Mouse (Mus musculus) forebrain, embryonic 14.5 days (tissue): ENCODE measurements around the gene Carmil1. TPM values are rescaled to one million over a fixed set of nuclear protein-coding genes. Genes with fewer than 3 reads are reported as not detected.
A peak's percentile ranks its signal among the peaks of the same experiment; 100 is the strongest.

Experiments used
- ATAC-seq: fragments of 200-750 bp; cut with Nextera tagmentation; 2 replicates; pipeline ENCODE4 v1.8.0; 2017; ENCODE audit warnings: mild to moderate bottlenecking, moderate library complexity
- DNase-seq: peaks from one replicate; pipeline ENCODE4 v3.0.0-alpha.2; 2015; ENCODE audit warnings: low spot score
- H3K27ac ChIP-seq: fragments of 300-500 bp; sonication (generic); 2 replicates; pipeline ENCODE4 v1.5.1; 2014; ENCODE audit warnings: low read depth, mild to moderate bottlenecking, control low read depth, low read length, moderate library complexity
- H3K27me3 ChIP-seq: fragments of 300-500 bp; sonication (generic); replicated peaks from 2 replicates; pipeline ENCODE4 v1.6.1; 2014; ENCODE audit warnings: low read length, control low read depth, mixed read lengths; ENCODE audit not compliant: control insufficient read depth, insufficient read depth
- H3K36me3 ChIP-seq: fragments of 300-500 bp; sonication (generic); 2 replicates; pipeline ENCODE4 v1.6.1; 2014; ENCODE audit warnings: low read length, control low read depth; ENCODE audit not compliant: control insufficient read depth, insufficient read depth
- H3K4me1 ChIP-seq: fragments of 300-500 bp; sonication (generic); 2 replicates; pipeline ENCODE4 v1.6.1; 2014; ENCODE audit warnings: antibody characterized with exemption, low read length, control low read depth; ENCODE audit not compliant: control insufficient read depth, insufficient read depth
- H3K4me2 ChIP-seq: fragments of 300-500 bp; sonication (generic); 2 replicates; pipeline ENCODE4 v1.6.1; 2014; ENCODE audit warnings: mild to moderate bottlenecking, control low read depth, low read length
- H3K4me3 ChIP-seq: fragments of 300-500 bp; sonication (generic); 2 replicates; pipeline ENCODE4 v1.5.1; 2014; ENCODE audit warnings: low read depth, low read length, control low read depth
- H3K9ac ChIP-seq: fragments of 300-500 bp; sonication (generic); 2 replicates; pipeline ENCODE4 v1.6.1; 2014; ENCODE audit warnings: mild to moderate bottlenecking, low read length, control low read depth, moderate library complexity
- H3K9me3 ChIP-seq: fragments of 300-500 bp; sonication (generic); replicated peaks from 2 replicates; pipeline ENCODE4 v1.6.1; 2016; ENCODE audit warnings: low read length, control low read depth, mixed read lengths; ENCODE audit not compliant: control insufficient read depth
- WGBS: fragments of 180-500 bp; shearing (Covaris S2); extraction: QIAGEN DNeasy Blood & Tissue Kit; methylation state at CpG from one replicate; pipeline ENCODE4 v1.1.7; 2014; 5-methylcytosine and 5-hydroxymethylcytosine counted together
- polyA plus RNA-seq: library from polyadenylated mRNA; unstranded; fragments of >200 nt; fragmentation: Nextera tagmentation; extraction: Ambion mirVana; gene quantifications from 2 replicates; pipeline ENCODE4 v1.2.1, GENCODE M21; 2014

The Carmil1 gene
- polyA plus RNA-seq, 1 experiment from 2014 or later: 14.5 TPM

- DNase-seq (no peak), ATAC-seq (no peak)
- H3K27ac ChIP-seq: no peak overlapping the region
- H3K36me3 ChIP-seq: no peaks in the 10 kb centered on the region
- H3K4me2 ChIP-seq: no peak overlapping the region
- H3K9ac ChIP-seq: no peak overlapping the region
- 91% methylated on average over 5 of the region's 5 CpGs for WGBS
- no peaks in the 10 kb centered on the region for H3K9me3 ChIP-seq
- no peaks in the 10 kb centered on the region for H3K27me3 ChIP-seq
- H3K4me1 ChIP-seq: peaks cover 4% of the 10 kb centered on the region; the same call in 1 of the 2 replicates
- no peak overlapping the region for H3K4me3 ChIP-seq
Measured at GRCm38 (mm10) chr13:24264760-24265159, 15.8 kb downstream of the Carmil1 start.

GRCm38 (mm10) chr13:24263560-24263959, 17.0 kb downstream of the Carmil1 start:
- 94% methylated on average over 4 of the region's 4 CpGs for WGBS
- Histone ChIP-seq H3K4me1 (peaks cover 4% of the 10 kb centered on the region; the same call in 1 of the 2 replicates), H3K36me3 (no peaks in the 10 kb centered on the region), H3K9ac (no peak overlapping the region), H3K27ac (no peak overlapping the region), H3K4me3 (no peak overlapping the region), H3K27me3 (no peaks in the 10 kb centered on the region), H3K9me3 (no peaks in the 10 kb centered on the region), H3K4me2 (no peak overlapping the region)
- ATAC-seq (no peak), DNase-seq (no peak)

DNA sequence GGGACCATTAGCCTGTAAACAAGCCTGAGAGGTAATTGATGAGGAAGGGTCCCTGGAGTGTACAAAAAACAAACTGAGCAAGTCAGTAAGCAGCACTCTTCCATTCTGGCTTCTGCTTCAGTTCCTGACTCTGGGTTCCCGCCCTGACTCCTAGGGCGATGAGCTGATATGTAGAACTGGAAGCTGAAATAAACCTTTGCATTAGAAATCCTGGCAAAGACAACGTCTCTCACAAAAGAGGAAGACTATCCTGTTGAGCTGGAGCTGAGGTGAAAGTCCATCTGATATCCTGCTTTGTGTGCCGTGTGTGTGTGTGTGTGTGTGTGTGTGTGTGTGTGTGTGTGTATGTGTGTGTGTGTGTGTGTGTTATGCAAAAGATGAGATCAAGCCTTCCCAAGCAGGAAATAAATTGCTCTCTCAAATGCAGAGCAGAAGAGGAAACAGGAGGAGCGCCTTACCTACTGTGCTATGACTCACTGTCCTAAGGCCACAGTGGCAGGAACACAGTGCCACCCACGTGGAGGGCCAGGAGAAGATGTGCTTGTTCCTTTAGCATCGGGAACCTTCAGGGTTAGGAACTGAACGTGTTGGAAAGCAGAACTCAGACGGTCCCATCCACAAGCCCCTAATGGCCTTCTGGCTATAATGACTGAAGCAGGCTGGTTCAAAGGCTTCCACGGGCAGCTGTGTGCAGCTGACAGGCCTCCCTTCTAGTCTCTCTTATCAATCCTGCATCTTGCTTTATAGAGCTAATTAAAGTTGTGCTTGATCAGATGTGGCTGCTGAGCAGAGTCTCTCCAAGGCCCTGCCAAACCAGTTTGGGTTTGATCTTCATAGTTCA, 19.6 kb downstream of the Carmil1 start:
- H3K4me1 ChIP-seq: no peaks in the 10 kb centered on the region
- H3K27ac ChIP-seq: no peak overlapping the region
- no peaks in the 10 kb centered on the region for H3K36me3 ChIP-seq
- ATAC-seq (no peak), DNase-seq (no peak)
- no peaks in the 10 kb centered on the region for H3K9me3 ChIP-seq
- no peak overlapping the region for H3K4me2 ChIP-seq
- H3K4me3 ChIP-seq: no peak overlapping the region
- no peak overlapping the region for H3K9ac ChIP-seq
- H3K27me3 ChIP-seq: no peaks in the 10 kb centered on the region
- 82% methylated on average over 10 of the region's 10 CpGs for WGBS

DNA sequence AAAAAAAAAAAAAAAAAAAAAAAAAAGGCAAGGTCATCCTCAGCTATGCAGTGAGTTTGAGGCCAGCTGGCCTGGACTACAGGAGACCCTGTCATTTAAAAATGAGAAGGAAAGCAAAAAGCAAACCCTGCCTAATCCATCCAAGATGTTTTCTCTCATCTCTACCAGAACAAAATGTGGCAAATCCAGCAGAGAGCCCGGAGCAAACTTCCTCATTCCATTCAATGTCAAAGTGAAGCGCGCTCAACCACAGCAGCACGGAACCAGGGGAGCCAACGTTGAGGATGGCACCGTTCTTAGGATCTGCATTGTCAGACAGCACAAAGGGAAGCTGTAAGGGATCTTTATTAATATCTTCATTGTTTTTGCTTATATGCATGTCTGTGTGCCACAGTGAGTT, 22.8 kb downstream of the Carmil1 start:
- WGBS: 92% methylated on average over 6 of the region's 6 CpGs
- H3K4me1 ChIP-seq: no peaks in the 10 kb centered on the region
- ATAC-seq (no peak), DNase-seq (no peak)
- H3K36me3 ChIP-seq: no peaks in the 10 kb centered on the region
- H3K27me3 ChIP-seq: no peaks in the 10 kb centered on the region
- no peak overlapping the region for H3K4me3 ChIP-seq
- no peak overlapping the region for H3K4me2 ChIP-seq
- no peaks in the 10 kb centered on the region for H3K9me3 ChIP-seq
- H3K9ac ChIP-seq: no peak overlapping the region
- H3K27ac ChIP-seq: no peak overlapping the region

DNA sequence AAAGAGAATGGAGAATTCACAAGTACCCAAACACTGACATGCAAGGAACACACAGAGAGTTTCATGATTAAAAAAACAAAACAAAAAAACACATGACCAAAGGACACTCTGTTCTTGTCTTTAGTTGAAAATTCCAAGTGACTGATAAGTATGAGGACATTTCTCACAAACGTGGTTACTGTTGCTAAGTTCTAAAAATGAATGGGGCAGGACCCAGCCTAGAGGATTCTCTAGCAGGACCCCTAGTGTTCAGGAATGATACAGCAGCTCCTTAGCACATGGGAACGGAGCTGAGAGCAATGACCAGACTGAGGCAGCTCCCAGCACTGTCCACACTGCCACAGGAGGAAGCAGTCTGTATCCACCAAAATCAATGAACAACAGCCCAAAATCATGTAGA, 26.6 kb downstream of the Carmil1 start:
- peak; percentile 45 for DNase-seq
- H3K36me3 ChIP-seq: no peaks in the 10 kb centered on the region
- WGBS: 31% methylated on average over 2 of the region's 2 CpGs

GRCm38 (mm10) chr13:24253551-24253950, 27.0 kb downstream of the Carmil1 start:
- H3K9ac ChIP-seq: no peak overlapping the region
- no peak for DNase-seq
- no peaks in the 10 kb centered on the region for H3K4me1 ChIP-seq
- ATAC-seq: no peak
- H3K36me3 ChIP-seq: no peaks in the 10 kb centered on the region
- no peaks in the 10 kb centered on the region for H3K27me3 ChIP-seq
- H3K4me2 ChIP-seq: no peak overlapping the region
- H3K27ac ChIP-seq: no peak overlapping the region
- H3K4me3 ChIP-seq: no peak overlapping the region
- 91% methylated on average over 3 of the region's 3 CpGs for WGBS
- no peaks in the 10 kb centered on the region for H3K9me3 ChIP-seq

More for the DNA sequence above, 26.6 kb downstream of the Carmil1 start:
- Histone ChIP-seq H3K9me3 (no peaks in the 10 kb centered on the region), H3K27me3 (no peaks in the 10 kb centered on the region), H3K4me1 (no peaks in the 10 kb centered on the region), H3K27ac (no peak overlapping the region), H3K4me2 (no peak overlapping the region), H3K4me3 (no peak overlapping the region), H3K9ac (no peak overlapping the region)
- ATAC-seq: 0 out of 2 replicates have a peak, but pooled peaks have one; percentile 57

DNA sequence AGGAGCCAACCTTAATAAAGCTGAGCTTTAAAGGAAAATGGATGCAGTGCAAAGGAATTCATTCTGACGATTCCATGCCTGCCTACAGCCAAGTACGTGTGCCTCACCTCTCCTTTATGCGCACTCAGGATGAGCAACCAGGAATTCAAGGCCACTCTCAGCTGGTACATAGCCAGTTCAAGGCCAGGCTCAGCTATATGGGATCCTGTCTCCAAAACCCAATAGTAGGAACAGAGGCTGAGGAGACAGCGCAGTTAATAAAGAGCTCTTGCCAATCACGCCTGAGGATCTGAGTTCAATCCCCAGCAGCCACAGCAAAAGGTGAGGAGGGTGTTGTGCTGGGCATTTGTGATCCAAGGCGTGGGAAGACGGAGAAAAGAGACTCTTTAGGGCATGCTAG, 29.4 kb downstream of the Carmil1 start:
- Histone ChIP-seq H3K27me3 (no peaks in the 10 kb centered on the region), H3K4me3 (no peak overlapping the region), H3K9me3 (no peaks in the 10 kb centered on the region), H3K9ac (no peak overlapping the region), H3K4me2 (no peak overlapping the region), H3K27ac (no peak overlapping the region), H3K36me3 (no peaks in the 10 kb centered on the region), H3K4me1 (no peaks in the 10 kb centered on the region)
- DNase-seq (no peak), ATAC-seq (no peak)
- WGBS: 93% methylated on average over 7 of the region's 7 CpGs

- 86% methylated on average over 5 of the region's 5 CpGs for WGBS
- Histone ChIP-seq H3K4me3 (no peak overlapping the region), H3K36me3 (no peaks in the 10 kb centered on the region), H3K4me2 (no peak overlapping the region), H3K27ac (no peak overlapping the region), H3K9me3 (no peaks in the 10 kb centered on the region), H3K9ac (no peak overlapping the region), H3K4me1 (no peaks in the 10 kb centered on the region), H3K27me3 (no peaks in the 10 kb centered on the region)
- no peak for DNase-seq
- no peak for ATAC-seq
Measured at GRCm38 (mm10) chr13:24247928-24248327, 32.7 kb downstream of the Carmil1 start.

- 89% methylated on average over 3 of the region's 3 CpGs for WGBS
- H3K27ac ChIP-seq: no peak overlapping the region
- no peak for ATAC-seq
- H3K4me2 ChIP-seq: no peak overlapping the region
- no peaks in the 10 kb centered on the region for H3K36me3 ChIP-seq
- DNase-seq: no peak
- H3K4me3 ChIP-seq: no peak overlapping the region
- H3K9ac ChIP-seq: no peak overlapping the region
- no peaks in the 10 kb centered on the region for H3K27me3 ChIP-seq
- H3K9me3 ChIP-seq: no peaks in the 10 kb centered on the region
- H3K4me1 ChIP-seq: no peaks in the 10 kb centered on the region
Measured at GRCm38 (mm10) chr13:24247441-24247840, 33.2 kb downstream of the Carmil1 start.
